Mouse (Mus musculus) embryonic fibroblast, embryonic 13.5 days (primary cell): ENCODE data around the gene Slc16a1.
"Not testable (repeated sequence)": the region's sequence is repeated elsewhere in the genome, so short reads cannot be mapped to it uniquely, and the experiment has no call there.

Source experiments
- CTCF ChIP-seq: IDR thresholded peaks from 2 replicates; pipeline ENCODE4 v1.5.1; 2011; ENCODE audit warnings: mild to moderate bottlenecking, control low read depth, low read length, moderate library complexity, borderline replicate concordance; ENCODE audit not compliant: insufficient read depth
- POLR2A ChIP-seq: IDR thresholded peaks from 2 replicates; pipeline ENCODE4 v1.6.1; 2011; ENCODE audit warnings: low read depth, mild to moderate bottlenecking, control low read depth, low read length, moderate library complexity

- TF ChIP-seq CTCF, POLR2A: not testable (repeated sequence)
These were observed 68.7 kb downstream of the Slc16a1 start for GRCm38 (mm10) chr3:104706951-104707771.
